Mouse (Mus musculus) intestine, embryonic 16.5 days (tissue): ENCODE measurements around the gene Tssk1. TPM values are rescaled to one million over a fixed set of nuclear protein-coding genes. Genes with fewer than 3 reads are reported as not detected.

Experiments used
- ATAC-seq: fragments of 200-750 bp; cut with Nextera tagmentation; 2 replicates; pipeline ENCODE4 v1.8.0; 2017; ENCODE audit warnings: moderate TSS enrichment, moderate library complexity
- H3K27ac ChIP-seq: fragments of 300-500 bp; sonication (generic); 2 replicates; pipeline ENCODE4 v1.5.1; 2014; ENCODE audit warnings: mild to moderate bottlenecking, low read length
- H3K27me3 ChIP-seq: fragments of 300-500 bp; sonication (generic); replicated peaks from 2 replicates; pipeline ENCODE4 v1.6.1; 2014; ENCODE audit warnings: low read length, control low read depth, mixed read lengths; ENCODE audit not compliant: control insufficient read depth, insufficient read depth
- H3K36me3 ChIP-seq: fragments of 300-500 bp; sonication (generic); 2 replicates; pipeline ENCODE4 v1.6.1; 2014; ENCODE audit warnings: low read length, control low read depth; ENCODE audit not compliant: control insufficient read depth, insufficient read depth
- H3K4me1 ChIP-seq: fragments of 300-500 bp; sonication (generic); 2 replicates; pipeline ENCODE4 v1.6.1; 2014; ENCODE audit warnings: low read length, control low read depth, mixed read lengths; ENCODE audit not compliant: control insufficient read depth, insufficient read depth
- H3K4me2 ChIP-seq: fragments of 300-500 bp; sonication (generic); 2 replicates; pipeline ENCODE4 v1.6.1; 2014; ENCODE audit warnings: low read depth, low read length, control low read depth
- H3K4me3 ChIP-seq: fragments of 300-500 bp; sonication (generic); 2 replicates; pipeline ENCODE4 v1.5.1; 2014; ENCODE audit warnings: mild to moderate bottlenecking, low read length
- H3K9ac ChIP-seq: fragments of 300-500 bp; sonication (generic); 2 replicates; pipeline ENCODE4 v1.6.1; 2014; ENCODE audit warnings: low read depth, low read length
- H3K9me3 ChIP-seq: fragments of 300-500 bp; sonication (generic); 2 replicates; pipeline ENCODE4 v1.6.1; 2016; ENCODE audit warnings: low read length, control low read depth; ENCODE audit not compliant: control insufficient read depth
- WGBS: fragments of 180-500 bp; shearing (Covaris S2); extraction: QIAGEN DNeasy Blood & Tissue Kit; methylation state at CpG from one replicate; pipeline ENCODE4 v1.1.7; 2014; 5-methylcytosine and 5-hydroxymethylcytosine counted together
- polyA plus RNA-seq: library from polyadenylated mRNA; unstranded; fragments of >200 nt; fragmentation: Nextera tagmentation; extraction: Ambion mirVana; gene quantifications from 2 replicates; pipeline ENCODE4 v1.2.1, GENCODE M21; 2015

Tssk1 gene
- polyA plus RNA-seq, 1 experiment from 2014 or later = 0.05 TPM

DNA sequence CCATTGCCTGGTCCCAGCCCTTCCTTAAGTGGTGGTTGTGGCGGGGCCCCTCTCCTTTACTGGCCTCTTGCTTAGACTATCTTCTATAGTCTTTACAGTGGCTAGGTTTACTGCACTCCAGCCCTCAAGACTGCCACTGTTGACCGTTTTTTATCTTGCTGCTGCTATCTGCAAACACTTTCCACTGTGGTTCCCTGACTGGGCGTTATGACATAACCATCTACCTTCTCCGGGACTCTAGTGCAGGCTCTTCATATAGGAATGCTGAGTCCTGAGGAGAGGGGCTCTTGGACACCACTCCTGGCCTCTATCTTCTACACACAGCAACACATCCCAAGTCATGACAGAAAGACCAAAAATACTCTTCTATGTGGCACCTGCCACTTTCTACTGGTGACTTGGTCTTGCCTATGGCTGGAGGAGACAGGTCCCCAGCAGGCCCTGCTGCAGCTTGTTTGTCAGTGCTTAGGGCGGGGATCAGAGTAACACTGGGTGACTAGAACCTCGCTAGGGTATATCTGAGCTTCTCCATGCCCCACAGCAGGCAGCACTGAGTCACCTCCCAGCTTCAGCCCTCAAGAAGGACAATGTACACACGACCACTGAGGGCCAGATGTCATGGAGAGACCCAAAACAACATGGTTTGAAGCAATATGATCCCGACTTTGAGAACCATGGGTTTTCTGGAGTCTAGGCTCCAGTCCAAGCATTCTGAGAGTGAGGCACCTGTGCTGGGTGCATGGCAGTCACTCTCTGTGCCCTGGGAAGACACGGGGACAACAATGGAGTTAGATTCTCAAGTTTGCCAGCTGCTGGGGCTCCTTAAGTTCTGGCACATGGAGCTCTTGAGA lies 39.8 kb downstream of the Tssk1 start:
- Histone ChIP-seq H3K4me1 (no peaks in the 10 kb centered on the region; the same call in 1 of the 2 replicates), H3K4me2 (no peak overlapping the region), H3K9ac (no peak overlapping the region), H3K4me3 (no peak overlapping the region), H3K27ac (no peak overlapping the region), H3K36me3 (no peaks in the 10 kb centered on the region), H3K9me3 (no peaks in the 10 kb centered on the region), H3K27me3 (no peaks in the 10 kb centered on the region)
- no peak for ATAC-seq
- WGBS = 64% methylated on average over 9 of the region's 9 CpGs

DNA sequence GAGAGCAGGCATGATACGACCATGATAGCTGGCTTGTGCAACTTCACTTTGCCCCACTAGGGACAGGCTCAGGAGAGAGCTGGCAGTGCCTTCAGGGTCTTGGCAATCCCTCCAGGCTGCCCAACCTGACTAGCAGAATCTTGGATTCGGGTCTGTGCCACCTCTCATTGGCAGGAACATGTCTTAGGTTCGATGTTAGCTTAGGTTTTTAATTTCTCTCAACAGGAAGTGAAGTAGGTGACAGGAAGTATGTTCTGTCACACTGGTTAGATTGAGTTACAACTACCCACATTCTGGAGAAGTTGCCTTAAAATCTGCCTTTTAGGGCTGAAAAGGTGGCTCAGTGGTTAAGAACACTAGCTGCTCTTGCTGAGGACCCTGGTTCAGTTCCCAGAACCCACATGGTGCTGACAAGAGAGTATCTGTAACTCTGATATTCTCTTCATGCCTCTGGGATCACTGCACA lies 40.5 kb downstream of the Tssk1 start:
- WGBS = 72% methylated on average over 3 of the region's 3 CpGs
- H3K9ac ChIP-seq = no peak overlapping the region
- H3K4me2 ChIP-seq = no peak overlapping the region
- no peak overlapping the region for H3K4me3 ChIP-seq
- ATAC-seq = no peak
- H3K4me1 ChIP-seq = peaks cover 4% of the 10 kb centered on the region; the same call in 1 of the 2 replicates
- H3K36me3 ChIP-seq = no peaks in the 10 kb centered on the region
- H3K9me3 ChIP-seq = no peaks in the 10 kb centered on the region
- no peaks in the 10 kb centered on the region for H3K27me3 ChIP-seq
- H3K27ac ChIP-seq = no peak overlapping the region

DNA sequence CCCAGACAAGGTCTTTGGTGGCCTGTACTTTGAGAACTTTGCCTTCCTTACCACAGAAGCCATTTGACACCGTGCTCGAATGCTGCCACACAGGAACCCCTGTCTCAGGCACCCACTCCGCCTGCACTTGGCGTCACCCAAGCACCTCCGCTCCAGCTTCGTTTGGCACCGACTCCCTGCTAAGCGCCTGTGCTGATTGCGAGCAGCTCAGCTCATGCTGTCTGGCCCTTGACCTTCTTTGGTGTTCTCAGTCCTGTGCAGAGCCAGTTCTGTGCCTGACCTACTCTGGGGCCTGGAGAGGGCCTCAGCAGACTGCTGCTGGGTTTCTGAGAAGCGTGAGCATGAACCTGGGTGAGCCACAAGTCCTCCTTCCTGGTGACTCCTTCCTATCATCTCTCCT lies 42.8 kb downstream of the Tssk1 start:
- H3K4me1 ChIP-seq = peaks cover 4% of the 10 kb centered on the region; the same call in 1 of the 2 replicates
- no peaks in the 10 kb centered on the region for H3K27me3 ChIP-seq
- 84% methylated on average over 10 of the region's 10 CpGs for WGBS
- no peak for ATAC-seq
- no peak overlapping the region for H3K4me3 ChIP-seq
- H3K4me2 ChIP-seq = no peak overlapping the region
- no peak overlapping the region for H3K27ac ChIP-seq
- no peak overlapping the region for H3K9ac ChIP-seq
- no peaks in the 10 kb centered on the region for H3K9me3 ChIP-seq
- no peaks in the 10 kb centered on the region for H3K36me3 ChIP-seq

DNA sequence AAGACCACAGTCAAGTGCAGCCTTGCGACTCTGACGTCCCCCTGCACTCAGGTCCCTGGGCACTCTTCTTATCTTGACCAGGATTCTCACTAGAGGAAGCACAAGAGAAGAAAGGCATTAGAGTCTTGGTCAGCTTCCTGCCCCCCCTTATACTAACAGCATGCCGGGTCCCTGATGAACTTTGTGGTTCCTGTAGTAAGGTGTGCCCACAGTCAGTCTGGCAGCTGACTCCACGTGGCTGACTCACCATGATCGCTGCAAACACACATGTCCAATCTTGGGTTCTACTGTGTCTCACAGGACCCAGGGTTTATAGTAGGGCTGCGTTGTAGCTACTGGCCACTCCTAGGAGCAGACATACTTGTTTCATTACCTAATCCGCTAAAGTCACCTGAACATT lies 44.2 kb downstream of the Tssk1 start:
- Histone ChIP-seq H3K27me3 (no peaks in the 10 kb centered on the region), H3K4me2 (no peak overlapping the region), H3K9ac (no peak overlapping the region), H3K4me1 (peaks cover 4% of the 10 kb centered on the region; the same call in 1 of the 2 replicates), H3K4me3 (no peak overlapping the region), H3K36me3 (no peaks in the 10 kb centered on the region), H3K9me3 (no peaks in the 10 kb centered on the region), H3K27ac (no peak overlapping the region)
- WGBS = 57% methylated on average over 7 of the region's 7 CpGs
- ATAC-seq = no peak

DNA sequence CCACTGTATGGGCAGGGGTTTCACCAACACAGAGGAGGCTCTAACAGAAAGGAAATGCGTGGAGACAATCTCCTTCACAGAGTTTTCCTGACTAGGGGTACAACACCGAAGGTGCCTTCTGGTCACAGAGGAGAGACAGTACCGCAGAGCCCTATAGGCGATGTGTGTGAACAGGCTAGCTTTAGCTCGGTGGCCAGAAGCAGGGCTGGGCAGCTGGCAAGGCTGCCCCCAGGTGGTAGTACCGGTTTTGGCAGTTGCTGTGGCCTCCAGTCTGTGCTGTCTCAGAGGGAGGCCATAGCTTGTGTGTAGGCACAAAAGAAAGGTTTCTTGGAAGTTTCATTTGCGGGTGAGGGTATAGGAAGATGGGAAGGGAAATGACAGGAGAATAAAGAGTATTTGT lies 44.8 kb downstream of the Tssk1 start:
- ATAC-seq = peak; percentile 95
- Histone ChIP-seq H3K27ac (peak overlapping the region; percentile 64), H3K27me3 (no peaks in the 10 kb centered on the region), H3K36me3 (no peaks in the 10 kb centered on the region), H3K9me3 (no peaks in the 10 kb centered on the region), H3K4me2 (peak overlapping the region; percentile 32; the same call in 1 of the 2 replicates), H3K4me3 (no peak overlapping the region), H3K4me1 (peaks cover 4% of the 10 kb centered on the region; the same call in 1 of the 2 replicates), H3K9ac (0 out of 2 replicates have a peak overlapping the region, but pooled peaks have one; percentile 10)
- 7% methylated on average over 7 of the region's 7 CpGs for WGBS

DNA sequence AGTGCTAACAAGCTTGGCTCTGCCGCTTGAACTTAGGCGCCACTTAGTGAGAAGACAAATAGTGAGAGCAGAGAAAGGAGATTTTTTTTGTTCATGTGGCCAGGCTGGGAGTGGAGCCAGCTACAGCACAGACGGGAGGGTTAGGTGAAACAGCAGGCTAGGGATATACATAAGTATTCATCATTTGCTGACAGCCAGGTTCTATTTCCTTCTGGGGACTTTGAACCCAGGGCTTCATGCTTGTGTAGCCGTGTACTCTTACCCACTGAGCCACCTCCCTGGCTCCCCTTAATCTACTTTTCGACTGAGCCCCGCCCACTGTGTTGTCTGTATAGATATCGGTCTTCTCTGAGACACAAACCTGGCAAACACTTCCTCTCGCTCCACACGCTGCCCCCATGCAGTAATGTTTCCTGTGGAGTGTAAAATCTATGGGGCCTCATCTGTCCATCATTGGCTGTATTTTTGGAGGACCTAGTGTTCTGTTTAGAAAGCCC lies 45.3 kb downstream of the Tssk1 start:
- WGBS = 31% methylated on average over 9 of the region's 9 CpGs
- no peaks in the 10 kb centered on the region for H3K36me3 ChIP-seq
- H3K27me3 ChIP-seq = no peaks in the 10 kb centered on the region
- H3K9ac ChIP-seq = 0 out of 2 replicates have a peak overlapping the region, but pooled peaks have one; percentile 10
- peak overlapping the region; percentile 32; the same call in 1 of the 2 replicates for H3K4me2 ChIP-seq
- H3K9me3 ChIP-seq = no peaks in the 10 kb centered on the region
- ATAC-seq = peak; percentile 89
- peak overlapping the region; percentile 64 for H3K27ac ChIP-seq
- peaks cover 4% of the 10 kb centered on the region; the same call in 1 of the 2 replicates for H3K4me1 ChIP-seq
- no peak overlapping the region for H3K4me3 ChIP-seq

DNA sequence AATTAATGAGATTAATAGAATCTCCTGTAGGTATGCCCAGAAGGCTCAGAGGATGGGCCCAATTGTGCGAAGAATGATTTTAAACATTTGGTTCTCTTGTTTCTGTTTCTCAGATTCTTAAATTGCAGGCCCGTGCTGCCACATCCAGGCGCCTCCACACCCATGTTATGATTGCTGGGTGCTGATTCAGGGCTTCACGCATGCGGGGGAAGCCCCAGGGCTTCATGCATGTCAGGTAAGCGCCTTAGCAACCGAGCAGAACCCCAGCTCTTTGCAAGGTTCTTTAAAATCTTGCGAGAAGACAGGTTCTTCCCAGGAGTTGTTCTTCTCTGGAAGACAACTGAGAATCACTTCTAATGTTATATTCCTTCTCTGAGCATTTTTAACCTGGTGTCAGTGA lies 49.4 kb downstream of the Tssk1 start:
- 64% methylated on average over 8 of the region's 8 CpGs for WGBS
- no peaks in the 10 kb centered on the region for H3K27me3 ChIP-seq
- H3K4me3 ChIP-seq = no peak overlapping the region
- H3K4me1 ChIP-seq = peaks cover 4% of the 10 kb centered on the region; the same call in 1 of the 2 replicates
- ATAC-seq = no peak
- no peak overlapping the region for H3K27ac ChIP-seq
- no peak overlapping the region for H3K4me2 ChIP-seq
- H3K9ac ChIP-seq = no peak overlapping the region
- no peaks in the 10 kb centered on the region for H3K36me3 ChIP-seq
- H3K9me3 ChIP-seq = no peaks in the 10 kb centered on the region

DNA sequence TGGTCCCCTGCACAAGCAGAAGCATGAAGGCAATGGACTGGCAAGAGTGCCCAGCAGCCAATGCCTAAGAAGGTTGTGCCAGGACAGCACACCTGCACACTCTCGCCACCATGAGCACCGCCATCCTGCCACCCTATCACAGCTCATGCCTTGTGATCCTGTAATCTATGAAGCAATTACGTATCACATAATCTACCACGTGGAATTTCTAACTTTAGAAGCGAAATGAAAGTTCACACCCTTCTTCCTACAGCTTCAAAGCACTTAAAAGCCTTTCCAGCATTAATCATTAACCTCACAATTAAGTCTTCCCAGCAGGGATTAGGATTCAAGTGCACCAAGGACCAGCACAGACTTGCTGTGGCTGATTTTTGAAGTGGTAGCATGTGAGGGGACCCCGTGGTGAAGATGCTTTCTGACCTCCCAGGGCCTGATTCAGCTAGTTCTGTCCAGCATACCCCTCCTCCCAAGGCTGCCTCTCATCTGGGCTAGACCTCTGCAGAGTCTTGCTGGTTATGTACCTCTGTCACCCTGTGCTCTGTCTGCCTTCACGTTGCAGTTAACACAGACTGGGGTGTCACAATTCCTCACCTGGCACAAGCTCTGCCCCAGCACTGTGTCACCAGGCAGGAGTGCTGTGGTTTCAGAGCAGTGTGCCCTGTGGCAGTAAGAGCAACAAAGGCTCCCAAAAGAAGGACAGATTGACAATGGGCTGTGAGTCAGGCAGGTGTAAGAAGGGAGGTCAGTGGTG lies 51.2 kb downstream of the Tssk1 start:
- Histone ChIP-seq H3K36me3 (no peaks in the 10 kb centered on the region), H3K9ac (no peak overlapping the region), H3K27ac (no peak overlapping the region), H3K9me3 (no peaks in the 10 kb centered on the region), H3K4me2 (no peak overlapping the region), H3K27me3 (no peaks in the 10 kb centered on the region), H3K4me3 (no peak overlapping the region), H3K4me1 (no peaks in the 10 kb centered on the region)
- WGBS = 48% methylated on average over 7 of the region's 7 CpGs
- ATAC-seq = peak; percentile 89
